Mouse (Mus musculus) erythroblast, embryonic 14.5 days (primary cell): ENCODE measurements at regions not wholly inside any gene's neighbourhood (a gene's known extent, or its start where the extent isn't known, plus 50 kb on each side); places are given as distances from the start of the nearest gene placed in this dataset.

ENCODE experiments used
- GATA1 ChIP-seq: IDR thresholded peaks from 2 replicates; pipeline ENCODE4 v1.6.1; 2012; ENCODE audit warnings: low read length, inconsistent platforms, mixed read lengths
- TAL1 ChIP-seq: IDR thresholded peaks from 3 replicates; pipeline ENCODE4 v1.6.1; 2012; ENCODE audit warnings: low read length, inconsistent platforms, mixed read lengths

GRCm38 (mm10) chr6:100150703-100151208, 136.5 kb downstream of the Rybp start:
- TF ChIP-seq GATA1: no peak
- no peak for TF ChIP-seq TAL1
